Mouse (Mus musculus) MEL (cell line): ENCODE results near the gene Slc5a5. TPM values are rescaled to one million over a fixed set of nuclear protein-coding genes. Genes with fewer than 3 reads are reported as not detected.
A peak's percentile ranks its signal among the peaks of the same experiment; 100 is the strongest.

Source experiments
- DNase-seq: peaks from one replicate; pipeline ENCODE4 v3.0.0; 2011; ENCODE audit warnings: low read depth, low spot score
- H3K27ac ChIP-seq: 2 replicates; pipeline ENCODE4 v1.5.1; 2012; ENCODE audit warnings: low read depth, mild to moderate bottlenecking, control low read depth, low read length, moderate library complexity; ENCODE audit not compliant: control insufficient read depth
- H3K27me3 ChIP-seq, 2 experiments: fragments of 150-350 bp in 1 of 2; sonication (generic) in 1 of 2; 2 replicates each; pipeline ENCODE4 v1.6.1; 2012; ENCODE audit warnings: low read length in 2 of 2, mild to moderate bottlenecking in 2 of 2, improper control_type of control experiment in 1 of 2, moderate library complexity in 1 of 2; ENCODE audit not compliant: insufficient read depth in 2 of 2, control insufficient read depth in 1 of 2
- H3K36me3 ChIP-seq, 2 experiments: 2 replicates each; pipeline ENCODE4 v1.6.1; 2012 to 2014; ENCODE audit warnings: low read length in 2 of 2, improper control_type of control experiment in 1 of 2, inconsistent platforms in 1 of 2, mild to moderate bottlenecking in 1 of 2; ENCODE audit not compliant: insufficient read depth in 2 of 2, control insufficient read depth in 1 of 2
- H3K4me1 ChIP-seq, 2 experiments: fragments of 150-350 bp in 1 of 2; sonication (generic) in 1 of 2; 2 replicates each; pipeline ENCODE4 v1.6.1; 2012; ENCODE audit warnings: low read length in 2 of 2, improper control_type of control experiment in 1 of 2, mild to moderate bottlenecking in 1 of 2; ENCODE audit not compliant: insufficient read depth in 2 of 2, control insufficient read depth in 1 of 2
- H3K4me3 ChIP-seq, 2 experiments: fragments of 150-350 bp in 1 of 2; sonication (generic) in 1 of 2; 2 replicates each; pipeline ENCODE4 v1.5.1; 2012; ENCODE audit warnings: low read depth in 2 of 2, low read length in 2 of 2, mild to moderate bottlenecking in 2 of 2, moderate library complexity in 2 of 2, control low read depth in 1 of 2, improper control_type of control experiment in 1 of 2; ENCODE audit not compliant: control insufficient read depth in 1 of 2, insufficient read depth in 1 of 2
- H3K79me2 ChIP-seq: 2 replicates; pipeline ENCODE4 v1.6.1; 2012; ENCODE audit warnings: mild to moderate bottlenecking, low read length, moderate library complexity; ENCODE audit not compliant: control insufficient read depth, poor library complexity, insufficient read depth
- H3K9ac ChIP-seq: 2 replicates; pipeline ENCODE4 v1.6.1; 2012; ENCODE audit warnings: low read depth, mild to moderate bottlenecking, control low read depth, low read length, moderate library complexity; ENCODE audit not compliant: control insufficient read depth, poor library complexity, severe bottlenecking
- H3K9me3 ChIP-seq: fragments of 150-350 bp; sonication (generic); replicated peaks from 2 replicates; pipeline ENCODE4 v1.6.1; 2012; ENCODE audit warnings: mild to moderate bottlenecking, low read length, improper control_type of control experiment, moderate library complexity; ENCODE audit not compliant: insufficient read depth
- BHLHE40 ChIP-seq: IDR thresholded peaks from 2 replicates; pipeline ENCODE4 v1.6.1; 2012; ENCODE audit warnings: low read depth, mild to moderate bottlenecking, inconsistent platforms, low read length, improper control_type of control experiment, borderline replicate concordance
- CHD1 ChIP-seq: IDR thresholded peaks from 2 replicates; pipeline ENCODE4 v1.6.1; 2012; ENCODE audit warnings: low read depth, mild to moderate bottlenecking, inconsistent platforms, low read length, improper control_type of control experiment
- ELF1 ChIP-seq: IDR thresholded peaks from 2 replicates; pipeline ENCODE4 v1.6.1; 2014; ENCODE audit warnings: low read depth, mild to moderate bottlenecking, inconsistent platforms, low read length, improper control_type of control experiment, moderate library complexity
- EP300 ChIP-seq, 2 experiments: IDR thresholded peaks; 2 replicates each; pipeline ENCODE4 v1.6.1; 2011; ENCODE audit warnings: improper control_type of control experiment in 2 of 2, low read length in 2 of 2, low read depth in 1 of 2, mild to moderate bottlenecking in 1 of 2
- ETS1 ChIP-seq: IDR thresholded peaks from 2 replicates; pipeline ENCODE4 v1.6.1; 2012; ENCODE audit warnings: low read depth, mild to moderate bottlenecking, inconsistent platforms, low read length, improper control_type of control experiment, moderate library complexity
- GABPA ChIP-seq: IDR thresholded peaks from 2 replicates; pipeline ENCODE4 v1.6.1; 2012; ENCODE audit warnings: low read depth, mild to moderate bottlenecking, inconsistent platforms, low read length, improper control_type of control experiment, moderate library complexity
- GATA1 ChIP-seq: IDR thresholded peaks from 2 replicates; pipeline ENCODE4 v1.6.1; 2011; ENCODE audit warnings: low read depth, low read length, improper control_type of control experiment
- HCFC1 ChIP-seq: IDR thresholded peaks from 2 replicates; pipeline ENCODE4 v1.6.1; 2012; ENCODE audit warnings: low read depth, mild to moderate bottlenecking, inconsistent platforms, low read length, improper control_type of control experiment, moderate library complexity
- MAFK ChIP-seq: IDR thresholded peaks from 2 replicates; pipeline ENCODE4 v1.6.1; 2011; ENCODE audit warnings: low read depth, mild to moderate bottlenecking, low read length, improper control_type of control experiment, borderline replicate concordance
- MAX ChIP-seq: IDR thresholded peaks from 2 replicates; pipeline ENCODE4 v1.6.1; 2011; ENCODE audit warnings: low read length, improper control_type of control experiment
- MAZ ChIP-seq: IDR thresholded peaks from 2 replicates; pipeline ENCODE4 v1.6.1; 2012; ENCODE audit warnings: low read depth, mild to moderate bottlenecking, inconsistent platforms, low read length, improper control_type of control experiment
- MYB ChIP-seq: IDR thresholded peaks from 2 replicates; pipeline ENCODE4 v1.6.1; 2011; ENCODE audit warnings: mild to moderate bottlenecking, low read depth, low read length, improper control_type of control experiment
- MYC ChIP-seq: IDR thresholded peaks from 2 replicates; pipeline ENCODE4 v1.6.1; 2011; ENCODE audit warnings: low read depth, mild to moderate bottlenecking, low read length, improper control_type of control experiment, moderate library complexity
- NELFE ChIP-seq: IDR thresholded peaks from 2 replicates; pipeline ENCODE4 v1.6.1; 2011; ENCODE audit warnings: low read depth, low read length, improper control_type of control experiment
- NRF1 ChIP-seq: IDR thresholded peaks from 2 replicates; pipeline ENCODE4 v1.6.1; 2014; ENCODE audit warnings: low read depth, mild to moderate bottlenecking, inconsistent platforms, low read length, improper control_type of control experiment, moderate library complexity; ENCODE audit not compliant: poor library complexity, insufficient read depth, severe bottlenecking
- POLR2A ChIP-seq, 2 experiments: IDR thresholded peaks; 2 replicates each; pipeline ENCODE4 v1.6.1; 2011 to 2012; ENCODE audit warnings: low read length in 2 of 2, mild to moderate bottlenecking in 2 of 2, control low read depth in 1 of 2, improper control_type of control experiment in 1 of 2, low read depth in 1 of 2, moderate library complexity in 1 of 2; ENCODE audit not compliant: control insufficient read depth in 1 of 2, insufficient read depth in 1 of 2, poor library complexity in 1 of 2
- POLR2AphosphoS2 ChIP-seq: IDR thresholded peaks from 2 replicates; pipeline ENCODE4 v1.6.1; 2011; ENCODE audit warnings: low read length, improper control_type of control experiment
- POLR2AphosphoS5 ChIP-seq: IDR thresholded peaks from 2 replicates; pipeline ENCODE4 v1.6.1; 2012; ENCODE audit warnings: low read depth, borderline replicate concordance, mild to moderate bottlenecking, inconsistent platforms, low read length, moderate library complexity, mixed read lengths
- RAD21 ChIP-seq: IDR thresholded peaks from 2 replicates; pipeline ENCODE4 v1.6.1; 2011; ENCODE audit warnings: mild to moderate bottlenecking, low read depth, low read length, improper control_type of control experiment
- RCOR1 ChIP-seq: IDR thresholded peaks from 2 replicates; pipeline ENCODE4 v1.6.1; 2012; ENCODE audit warnings: low read depth, mild to moderate bottlenecking, inconsistent platforms, low read length, improper control_type of control experiment
- SIN3A ChIP-seq: IDR thresholded peaks from 2 replicates; pipeline ENCODE4 v1.6.1; 2012; ENCODE audit warnings: low read length, improper control_type of control experiment, inconsistent platforms
- TCF12 ChIP-seq: IDR thresholded peaks from 2 replicates; pipeline ENCODE4 v1.6.1; 2014; ENCODE audit warnings: low read depth, mild to moderate bottlenecking, inconsistent platforms, low read length, improper control_type of control experiment, moderate library complexity
- UBTF ChIP-seq: IDR thresholded peaks from 2 replicates; pipeline ENCODE4 v1.6.1; 2012; ENCODE audit warnings: low read depth, mild to moderate bottlenecking, inconsistent platforms, low read length, improper control_type of control experiment, moderate library complexity, borderline replicate concordance; ENCODE audit not compliant: insufficient read depth
- USF1 ChIP-seq: IDR thresholded peaks from 2 replicates; pipeline ENCODE4 v1.6.1; 2014; ENCODE audit warnings: low read depth, mild to moderate bottlenecking, inconsistent platforms, low read length, improper control_type of control experiment, moderate library complexity
- USF2 ChIP-seq, 2 experiments: IDR thresholded peaks; 2 replicates each; pipeline ENCODE4 v1.6.1; 2011 to 2012; ENCODE audit warnings: improper control_type of control experiment in 2 of 2, low read length in 2 of 2, borderline replicate concordance in 1 of 2, inconsistent platforms in 1 of 2, low read depth in 1 of 2, mild to moderate bottlenecking in 1 of 2; ENCODE audit not compliant: insufficient read depth in 1 of 2
- ZC3H11A ChIP-seq: IDR thresholded peaks from 2 replicates; pipeline ENCODE4 v1.6.1; 2012; ENCODE audit warnings: low read depth, mild to moderate bottlenecking, inconsistent platforms, low read length, improper control_type of control experiment
- ZMIZ1 ChIP-seq: IDR thresholded peaks from 2 replicates; pipeline ENCODE4 v1.6.1; 2012; ENCODE audit warnings: low read depth, mild to moderate bottlenecking, inconsistent platforms, low read length, improper control_type of control experiment, moderate library complexity
- ZNF384 ChIP-seq: IDR thresholded peaks from 2 replicates; pipeline ENCODE4 v1.6.1; 2012; ENCODE audit warnings: low read depth, mild to moderate bottlenecking, inconsistent platforms, low read length, improper control_type of control experiment
- polyA plus RNA-seq, 2 experiments: library from polyadenylated mRNA; stranded (reverse) in 1 of 2; unstranded in 1 of 2; fragments of >175 nt in 1 of 2; fragments of >200 nt in 1 of 2; gene quantifications; 2 replicates each; pipeline versions ENCODE4 v1.2.1 to v1.2.4; 2012; ENCODE audit warnings: low replicate concordance in 2 of 2, low read depth in 1 of 2; ENCODE audit not compliant: insufficient read length in 2 of 2, insufficient read depth in 1 of 2, missing spikeins in 1 of 2
- total RNA-seq: library from RNA; depleted of rRNA; stranded (reverse); fragments of 300-350 nt; gene quantifications from 2 replicates; pipeline ENCODE4 v1.2.3, GENCODE M21; 2012

Gene Slc5a5
- total and polyA plus RNA-seq, 3 experiments = 0.12 to 0.36 TPM; not detected in 1

GRCm38 (mm10) chr8:70894385-70894720 lies 1.8 kb upstream of the Slc5a5 start:
- Histone ChIP-seq H3K79me2 (peaks cover 19% of the 10 kb centered on the region), H3K9me3 (no peaks in the 10 kb centered on the region), H3K4me3 (no peak overlapping the region), H3K9ac (no peak overlapping the region), H3K27ac (peak overlapping the region; percentile 21), H3K36me3 (peaks cover 7 to 15% of the 10 kb centered on the region in 2 experiments; a peak in 3 of 4 replicates), H3K27me3 (no peaks in the 10 kb centered on the region), H3K4me1 (peaks cover 4 to 9% of the 10 kb centered on the region in 2 experiments; a peak in 3 of 4 replicates)
- 0 out of 2 replicates have a peak, but pooled peaks have one; percentile 2 for TF ChIP-seq MYB
- no peak for TF ChIP-seq POLR2AphosphoS5
- TF ChIP-seq ZMIZ1 = peak; percentile 16; the same call in 1 of the 2 replicates
- peak; percentile 34; the same call in 1 of the 2 replicates for TF ChIP-seq MAFK
- TF ChIP-seq POLR2A (IDR thresholded peaks at IDR 0.05; ENCODE audit: control insufficient read depth in 1 of 2, insufficient read depth in 1 of 2, low read depth in 1 of 2, low read length in 2 of 2, poor library complexity in 1 of 2) = peak in 1 of 2 experiments; percentile 34; a peak in 2 of 4 replicates
- no peak for TF ChIP-seq RAD21
- 0 out of 2 replicates have a peak, but pooled peaks have one; percentile 2 for TF ChIP-seq MYC
- TF ChIP-seq ETS1 = no peak
- no peak for TF ChIP-seq GABPA
- peak; percentile 63 for DNase-seq

GRCm38 (mm10) chr8:70893656-70894384 lies 1.3 kb upstream of the Slc5a5 start:
- Histone ChIP-seq H3K36me3 (peaks cover 7 to 12% of the 10 kb centered on the region in 2 experiments; a peak in 3 of 4 replicates), H3K9ac (no peak overlapping the region), H3K4me1 (peaks cover under 1 to 4% of the 10 kb centered on the region in 2 experiments; a peak in 3 of 4 replicates), H3K9me3 (no peaks in the 10 kb centered on the region), H3K27me3 (no peaks in the 10 kb centered on the region), H3K79me2 (peaks cover 19% of the 10 kb centered on the region), H3K4me3 (no peak overlapping the region), H3K27ac (peak overlapping the region; percentile 21; the same call in 1 of the 2 replicates)
- peak; percentile 93 for DNase-seq
- TF ChIP-seq NELFE (peak; percentile 47; the same call in 1 of the 2 replicates), POLR2AphosphoS2 (peak; percentile 100), ZC3H11A (no peak), ELF1 (no peak), USF2 (IDR thresholded peaks at IDR 0.05; ENCODE audit: borderline replicate concordance in 1 of 2, insufficient read depth in 1 of 2, low read depth in 1 of 2, low read length in 2 of 2) (no peak), MAZ (0 out of 2 replicates have a peak, but pooled peaks have one; percentile 52), TCF12 (no peak), MAFK (no peak), ETS1 (no peak), EP300 (IDR thresholded peaks at IDR 0.05; ENCODE audit: low read depth in 1 of 2, low read length in 2 of 2) (no peak), BHLHE40 (no peak), NRF1 (no peak), RCOR1 (no peak; the same call in 1 of the 2 replicates), MAX (peak; percentile 45; the same call in 1 of the 2 replicates), MYC (0 out of 2 replicates have a peak, but pooled peaks have one; percentile 24), ZNF384 (no peak), HCFC1 (0 out of 2 replicates have a peak, but pooled peaks have one; percentile 31), MYB (peak; percentile 52; the same call in 1 of the 2 replicates), GATA1 (0 out of 2 replicates have a peak, but pooled peaks have one; percentile 10), UBTF (no peak), RAD21 (no peak), CHD1 (no peak), USF1 (no peak), POLR2A (IDR thresholded peaks at IDR 0.05; ENCODE audit: control insufficient read depth in 1 of 2, insufficient read depth in 1 of 2, low read depth in 1 of 2, low read length in 2 of 2, poor library complexity in 1 of 2) (peak; percentile 31 to 68; a peak in 2 of 4 replicates), SIN3A (peak; percentile 25; the same call in 1 of the 2 replicates)
